Mouse (Mus musculus): ENCODE data around the gene Pcp4l1. TPM values are rescaled to one million over a fixed set of nuclear protein-coding genes. Genes with fewer than 3 reads are reported as not detected.
"Not testable (repeated sequence)": the region's sequence is repeated elsewhere in the genome, so short reads cannot be mapped to it uniquely, and the experiment has no call there.

Gene Pcp4l1
- 6.2 and 8.8 TPM in 2 replicates for polyA plus RNA-seq (2015; fragmentation: Nextera tagmentation; extraction: Ambion mirVana)

DNA sequence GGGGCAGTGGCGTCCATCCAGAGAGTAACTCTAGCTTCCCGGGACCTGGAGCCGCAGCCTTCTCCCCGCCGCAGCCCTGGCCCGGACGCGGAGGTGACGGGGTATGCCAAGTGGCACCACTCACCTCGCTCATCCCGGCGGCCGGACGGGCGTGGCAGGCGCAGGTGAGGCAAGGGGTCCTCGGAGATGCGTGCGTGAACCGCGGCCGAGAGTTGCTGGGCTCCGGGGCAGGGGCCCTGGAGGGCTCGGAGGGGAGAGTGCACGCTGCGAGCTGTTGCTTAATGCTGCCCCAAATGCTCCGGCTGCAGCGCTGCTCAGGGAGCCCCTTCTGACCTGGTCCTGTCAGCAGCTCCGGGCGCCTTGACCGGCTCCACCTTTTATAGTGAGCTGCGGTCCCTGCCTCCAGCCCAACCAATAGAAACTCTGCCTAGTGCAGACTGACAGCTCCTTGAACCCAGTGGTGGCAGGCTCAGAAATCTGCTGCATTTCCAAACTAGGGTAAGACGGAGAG lies at the start of gene Pcp4l1:
Pcp4l1 (minus strand) TSS at position 382 of the 511 bp plus-strand sequence.
- Histone ChIP-seq H3K4me3 (peak within 1 kb of the TSS; percentile 59), H3K36me3 (ENCODE audit: poor library complexity, severe bottlenecking) (no peaks in the 10 kb centered on the region), H3K27ac (no peak within 1 kb of the TSS), H3K4me2 (peak within 1 kb of the TSS; percentile 97), H3K9ac (peak within 1 kb of the TSS; percentile 68), H3K27me3 (peaks cover 70% of the 10 kb centered on the region), H3K4me1 (peaks cover 27% of the 10 kb centered on the region), H3K9me3 (replicated peaks) (no peaks in the 10 kb centered on the region)
- ATAC-seq, result peak; percentile 89
- 0% methylated on average over 33 of the region's 33 CpGs for WGBS

- Histone ChIP-seq H3K9ac (no peak overlapping the region), H3K4me2 (no peak overlapping the region; the same call in 1 of the 2 replicates)
These were observed 49.3 kb upstream of the Pcp4l1 start for GRCm38 (mm10) chr1:171245353-171245752.

DNA sequence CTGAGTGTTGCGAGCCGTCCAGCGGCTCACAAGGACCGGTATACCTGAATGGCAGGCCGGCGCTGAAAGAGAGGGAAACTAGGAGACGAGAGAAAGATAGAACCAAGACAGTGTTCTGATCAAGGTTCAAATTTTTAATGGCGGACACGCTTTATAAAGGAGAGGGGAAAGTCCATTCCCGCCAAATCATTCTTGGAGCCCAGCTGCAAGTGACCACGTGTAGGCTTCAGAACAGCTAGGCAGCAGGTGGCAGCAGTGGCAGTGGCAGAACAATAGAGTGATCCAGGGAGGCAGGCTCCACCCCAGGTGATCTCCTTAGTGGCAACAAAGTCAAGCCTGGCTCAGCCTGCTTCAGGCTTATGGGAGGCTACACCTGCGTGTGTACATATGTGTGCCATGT lies 45.9 kb upstream of the Pcp4l1 start:
- not testable (repeated sequence) for ATAC-seq; H3K9me3 ChIP-seq (replicated peaks); H3K4me3 ChIP-seq; H3K27ac ChIP-seq; H3K27me3 ChIP-seq; H3K9ac ChIP-seq; H3K4me2 ChIP-seq
- Histone ChIP-seq H3K4me1 (peaks cover 12% of the 10 kb centered on the region), H3K36me3 (ENCODE audit: poor library complexity, severe bottlenecking) (peaks cover 81% of the 10 kb centered on the region)
- WGBS, result 80% methylated on average over 12 of the region's 12 CpGs

More at GRCm38 (mm10) chr1:171245353-171245752, 49.3 kb upstream of the Pcp4l1 start:
- WGBS, result 96% methylated on average over 8 of the region's 8 CpGs
- Histone ChIP-seq H3K27ac (no peak overlapping the region), H3K9me3 (replicated peaks) (no peaks in the 10 kb centered on the region), H3K27me3 (no peaks in the 10 kb centered on the region), H3K4me3 (no peak overlapping the region), H3K36me3 (ENCODE audit: poor library complexity, severe bottlenecking) (peaks cover 47% of the 10 kb centered on the region), H3K4me1 (peaks cover 37% of the 10 kb centered on the region)
- ATAC-seq, result no peak

DNA sequence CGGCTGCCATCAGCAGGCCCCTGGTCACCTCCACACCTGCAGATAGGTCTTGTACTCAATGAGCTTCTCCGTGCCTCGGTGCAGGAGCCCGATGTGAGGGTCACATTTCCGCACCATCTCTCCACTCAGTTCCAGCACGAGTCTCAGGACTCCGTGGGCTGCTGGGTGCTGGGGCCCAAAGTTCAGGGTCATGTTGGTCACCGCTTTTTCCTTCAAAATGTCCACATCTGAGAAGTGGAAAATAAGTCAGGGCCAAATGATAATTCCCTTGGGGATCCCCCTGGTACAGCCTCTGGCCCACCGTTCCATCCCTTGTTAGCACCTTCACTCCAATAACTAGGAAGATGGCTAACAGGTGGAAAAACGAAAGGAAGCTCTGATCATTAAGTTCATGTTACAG lies 44.8 kb upstream of the Pcp4l1 start:
- WGBS, result 94% methylated on average over 10 of the region's 10 CpGs
- Histone ChIP-seq H3K27me3 (no peaks in the 10 kb centered on the region), H3K4me2 (no peak overlapping the region), H3K4me1 (peaks cover 6% of the 10 kb centered on the region), H3K9ac (peak overlapping the region; percentile 16; the same call in 1 of the 2 replicates), H3K4me3 (no peak overlapping the region), H3K27ac (no peak overlapping the region), H3K9me3 (replicated peaks) (no peaks in the 10 kb centered on the region), H3K36me3 (ENCODE audit: poor library complexity, severe bottlenecking) (peaks cover 90% of the 10 kb centered on the region)
- ATAC-seq, result no peak

GRCm38 (mm10) chr1:171239992-171240744 lies 44.1 kb upstream of the Pcp4l1 start:
- H3K9ac ChIP-seq, result peak overlapping the region; percentile 16; the same call in 1 of the 2 replicates
- 83% methylated on average over 15 of the region's 15 CpGs for WGBS
- no peaks in the 10 kb centered on the region for H3K4me1 ChIP-seq
- no peak overlapping the region for H3K4me2 ChIP-seq
- no peaks in the 10 kb centered on the region for H3K9me3 ChIP-seq (replicated peaks)
- H3K4me3 ChIP-seq, result no peak overlapping the region
- H3K36me3 ChIP-seq (ENCODE audit: poor library complexity, severe bottlenecking), result peaks cover 94% of the 10 kb centered on the region
- no peak overlapping the region for H3K27ac ChIP-seq
- no peak for ATAC-seq
- no peaks in the 10 kb centered on the region for H3K27me3 ChIP-seq

DNA sequence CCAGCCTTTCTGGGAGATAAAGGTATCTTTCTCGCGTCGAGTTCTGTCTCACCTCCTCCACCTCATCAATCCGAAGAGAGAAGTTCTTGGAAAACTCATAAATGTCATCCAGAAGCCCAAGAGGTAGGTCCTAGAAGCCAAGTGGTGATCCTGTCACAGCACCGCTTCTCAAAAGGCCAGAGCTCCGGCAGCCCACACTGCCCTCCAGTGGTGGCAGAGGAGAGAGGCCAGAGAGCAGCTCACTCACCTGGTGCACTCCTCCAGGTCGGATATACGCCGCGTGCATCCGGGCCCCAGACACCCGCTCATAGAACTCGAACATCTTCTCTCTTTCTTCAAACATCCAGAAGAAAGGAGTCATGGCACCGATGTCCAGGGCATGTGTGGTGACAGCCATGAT lies 42.4 kb upstream of the Pcp4l1 start:
- no peak overlapping the region for H3K4me3 ChIP-seq
- no peak overlapping the region for H3K27ac ChIP-seq
- H3K9me3 ChIP-seq (replicated peaks), result no peaks in the 10 kb centered on the region
- ATAC-seq, result no peak
- no peak overlapping the region for H3K4me2 ChIP-seq
- whole genome bisulfite sequencing, result 72% methylated on average over 14 of the region's 14 CpGs
- peaks cover 98% of the 10 kb centered on the region for H3K36me3 ChIP-seq (ENCODE audit: poor library complexity, severe bottlenecking)
- H3K27me3 ChIP-seq, result no peaks in the 10 kb centered on the region
- H3K4me1 ChIP-seq, result no peaks in the 10 kb centered on the region
- H3K9ac ChIP-seq, result no peak overlapping the region

DNA sequence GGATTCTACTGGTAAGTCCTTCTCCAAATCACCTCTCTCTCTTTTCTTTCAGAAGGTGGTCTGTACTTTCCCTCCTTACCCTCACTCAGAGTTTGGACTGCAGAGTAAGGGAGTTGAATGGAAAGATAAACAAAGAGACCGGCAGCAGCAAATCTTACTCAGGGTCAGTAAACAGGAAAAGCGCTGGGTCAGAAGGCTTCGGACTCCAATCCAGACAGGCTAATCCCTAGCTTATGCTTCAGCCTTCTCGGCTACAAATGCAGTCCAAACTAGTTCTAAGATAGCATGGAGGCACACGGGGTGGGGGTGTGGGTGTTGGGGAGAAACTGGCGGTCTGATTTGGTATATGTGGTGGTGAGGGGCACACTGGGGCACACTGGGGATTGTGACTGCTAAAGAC lies 41.4 kb upstream of the Pcp4l1 start:
- no peak for ATAC-seq
- Histone ChIP-seq H3K27me3 (no peaks in the 10 kb centered on the region), H3K4me3 (no peak overlapping the region), H3K27ac (no peak overlapping the region), H3K4me1 (no peaks in the 10 kb centered on the region), H3K36me3 (ENCODE audit: poor library complexity, severe bottlenecking) (peaks cover 91% of the 10 kb centered on the region), H3K9me3 (replicated peaks) (no peaks in the 10 kb centered on the region), H3K4me2 (no peak overlapping the region), H3K9ac (no peak overlapping the region)
- 80% methylated on average over 6 of the region's 6 CpGs for WGBS

DNA sequence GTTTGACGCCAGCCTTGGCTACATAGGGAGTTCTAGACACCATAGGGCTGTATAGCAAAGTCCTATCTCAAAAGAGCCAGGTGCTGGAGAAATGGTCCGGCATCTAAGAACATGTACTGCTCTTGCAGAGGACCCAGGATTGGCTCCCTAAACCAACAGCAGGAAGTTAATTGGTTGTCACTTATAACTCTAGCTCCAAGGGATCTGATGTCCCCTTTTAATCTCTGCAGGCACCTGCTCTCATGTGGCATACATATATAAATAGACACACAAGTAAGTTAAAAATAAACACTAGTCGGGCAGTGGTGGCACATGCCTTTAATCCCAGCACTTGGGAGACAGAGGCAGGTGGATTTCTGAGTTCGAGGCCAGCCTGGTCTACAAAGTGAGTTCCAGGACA lies 39.7 kb upstream of the Pcp4l1 start:
- ATAC-seq, result no peak
- Histone ChIP-seq H3K4me1 (no peaks in the 10 kb centered on the region), H3K27me3 (no peaks in the 10 kb centered on the region), H3K36me3 (ENCODE audit: poor library complexity, severe bottlenecking) (peaks cover 76% of the 10 kb centered on the region), H3K4me2 (no peak overlapping the region), H3K4me3 (no peak overlapping the region), H3K9me3 (replicated peaks) (no peaks in the 10 kb centered on the region), H3K9ac (no peak overlapping the region), H3K27ac (no peak overlapping the region)
- WGBS, result 90% methylated on average over 4 of the region's 4 CpGs

DNA sequence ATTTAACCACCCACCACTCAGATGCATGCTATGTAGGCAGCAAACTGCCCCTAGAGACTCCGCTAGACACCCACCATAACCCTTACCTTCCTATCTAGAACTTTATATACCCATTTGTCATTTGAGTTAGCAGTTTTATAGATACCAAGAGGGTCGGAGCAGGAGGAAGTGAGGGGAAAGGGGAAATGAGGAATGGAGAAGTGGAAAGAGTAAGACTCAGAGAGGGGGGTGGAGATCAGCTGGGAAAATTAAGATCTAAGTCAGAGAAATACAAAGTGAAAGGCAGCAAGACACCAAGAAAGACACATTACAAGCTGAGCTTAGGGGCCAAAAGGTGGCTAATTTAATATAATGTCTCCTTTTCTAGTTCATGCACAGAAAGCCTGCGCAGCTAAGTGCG lies 38.5 kb upstream of the Pcp4l1 start:
- Histone ChIP-seq H3K9me3 (replicated peaks) (no peaks in the 10 kb centered on the region), H3K4me2 (no peak overlapping the region), H3K9ac (no peak overlapping the region), H3K4me1 (no peaks in the 10 kb centered on the region), H3K4me3 (no peak overlapping the region), H3K27me3 (no peaks in the 10 kb centered on the region), H3K36me3 (ENCODE audit: poor library complexity, severe bottlenecking) (peaks cover 63% of the 10 kb centered on the region), H3K27ac (no peak overlapping the region)
- WGBS, result 94% methylated on average over 4 of the region's 4 CpGs
- no peak for ATAC-seq

DNA sequence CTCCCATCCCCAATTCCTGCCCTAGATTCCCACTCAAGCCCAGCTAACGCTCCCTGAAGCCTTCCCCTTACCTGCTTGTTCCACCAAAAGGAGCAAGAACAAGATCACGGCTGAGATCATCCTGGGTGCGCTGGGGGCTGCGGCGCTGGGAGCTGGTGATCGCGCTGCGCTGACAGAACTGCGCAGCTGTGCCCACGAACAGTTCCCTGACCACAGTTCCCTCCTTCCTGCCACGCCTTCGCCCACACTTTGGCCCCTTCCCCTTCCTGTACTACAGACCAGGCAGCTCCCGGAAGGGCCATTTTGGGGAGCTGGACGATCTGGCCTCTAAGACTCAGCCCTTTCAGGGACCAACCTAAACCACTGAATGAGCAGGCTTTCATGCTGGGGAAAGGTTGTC lies 38.1 kb upstream of the Pcp4l1 start, which contains the start of gene Fcer1g:
Fcer1g (minus strand) TSS at position 240 of the 400 bp plus-strand sequence.
- H3K4me1 ChIP-seq, result no peaks in the 10 kb centered on the region
- WGBS, result 94% methylated on average over 14 of the region's 14 CpGs
- peaks cover 59% of the 10 kb centered on the region for H3K36me3 ChIP-seq (ENCODE audit: poor library complexity, severe bottlenecking)
- H3K27ac ChIP-seq, result no peak within 1 kb of the TSS
- no peak within 1 kb of the TSS for H3K9ac ChIP-seq
- no peaks in the 10 kb centered on the region for H3K27me3 ChIP-seq
- no peaks in the 10 kb centered on the region for H3K9me3 ChIP-seq (replicated peaks)
- H3K4me3 ChIP-seq, result no peak within 1 kb of the TSS
- no peak for ATAC-seq
- no peak within 1 kb of the TSS for H3K4me2 ChIP-seq

- Histone ChIP-seq H3K36me3 (ENCODE audit: poor library complexity, severe bottlenecking) (peaks cover 48% of the 10 kb centered on the region), H3K4me1 (no peaks in the 10 kb centered on the region), H3K9me3 (replicated peaks) (no peaks in the 10 kb centered on the region), H3K9ac (no peak overlapping the region), H3K27ac (no peak overlapping the region), H3K4me2 (no peak overlapping the region), H3K27me3 (no peaks in the 10 kb centered on the region), H3K4me3 (no peak overlapping the region)
- 84% methylated on average over 12 of the region's 12 CpGs for WGBS
- ATAC-seq, result no peak
These were observed 37.0 kb upstream of the Pcp4l1 start for GRCm38 (mm10) chr1:171232800-171233730.

GRCm38 (mm10) chr1:171232348-171232747 lies 36.3 kb upstream of the Pcp4l1 start:
- no peaks in the 10 kb centered on the region for H3K4me1 ChIP-seq
- H3K9ac ChIP-seq, result no peak overlapping the region
- no peaks in the 10 kb centered on the region for H3K27me3 ChIP-seq
- peaks cover 41% of the 10 kb centered on the region for H3K36me3 ChIP-seq (ENCODE audit: poor library complexity, severe bottlenecking)
- no peak for ATAC-seq
- H3K4me2 ChIP-seq, result no peak overlapping the region
- no peaks in the 10 kb centered on the region for H3K9me3 ChIP-seq (replicated peaks)
- no peak overlapping the region for H3K27ac ChIP-seq
- no peak overlapping the region for H3K4me3 ChIP-seq
- 94% methylated on average over 5 of the region's 5 CpGs for WGBS
